Mouse (Mus musculus): ENCODE measurements around the gene Il9r. TPM values are rescaled to one million over a fixed set of nuclear protein-coding genes. Genes with fewer than 3 reads are reported as not detected.

Il9r gene
- polyA plus RNA-seq, 1 experiment from 2014 or later = not detected

- H3K4me2 ChIP-seq (replicated peaks; ENCODE audit: low read depth, low read length) = no peak overlapping the region
- H3K4me1 ChIP-seq (ENCODE audit: insufficient read depth, low read length) = no peaks in the 10 kb centered on the region
- H3K4me3 ChIP-seq (ENCODE audit: low read length) = no peak overlapping the region
- no peak overlapping the region for H3K9ac ChIP-seq (replicated peaks; ENCODE audit: low read length)
- no peak for ATAC-seq (ENCODE audit: low FRiP score, low TSS enrichment)
- no peaks in the 10 kb centered on the region for H3K27me3 ChIP-seq (ENCODE audit: insufficient read depth, low read length)
- H3K9me3 ChIP-seq (ENCODE audit: low read length) = 0 out of 2 replicates have a peak, but pooled peaks cover 2% of the 10 kb centered on the region
- no peak overlapping the region for H3K27ac ChIP-seq (ENCODE audit: low read length)
- WGBS = 70% methylated on average over 13 of the region's 13 CpGs
- no peaks in the 10 kb centered on the region for H3K36me3 ChIP-seq (ENCODE audit: insufficient read depth, low read length)
Observed at GRCm38 (mm10) chr11:32190603-32191110, 9.4 kb downstream of the Il9r start.

- WGBS = 84% methylated on average over 9 of the region's 9 CpGs
- no peaks in the 10 kb centered on the region for H3K27me3 ChIP-seq (ENCODE audit: insufficient read depth, low read length)
- no peak overlapping the region for H3K27ac ChIP-seq (ENCODE audit: low read length)
- no peak overlapping the region for H3K9ac ChIP-seq (replicated peaks; ENCODE audit: low read length)
- 0 out of 2 replicates have a peak, but pooled peaks cover 2% of the 10 kb centered on the region for H3K9me3 ChIP-seq (ENCODE audit: low read length)
- no peak overlapping the region for H3K4me3 ChIP-seq (ENCODE audit: low read length)
- H3K4me1 ChIP-seq (ENCODE audit: insufficient read depth, low read length) = no peaks in the 10 kb centered on the region
- no peak for ATAC-seq (ENCODE audit: low FRiP score, low TSS enrichment)
- H3K36me3 ChIP-seq (ENCODE audit: insufficient read depth, low read length) = no peaks in the 10 kb centered on the region
- H3K4me2 ChIP-seq (replicated peaks; ENCODE audit: low read depth, low read length) = no peak overlapping the region
Observed at GRCm38 (mm10) chr11:32190119-32190518, 10.0 kb downstream of the Il9r start.

GRCm38 (mm10) chr11:32189434-32189833 lies 10.6 kb downstream of the Il9r start:
- no peak for ATAC-seq (ENCODE audit: low FRiP score, low TSS enrichment)
- 72% methylated on average over 5 of the region's 5 CpGs for whole genome bisulfite sequencing
- Histone ChIP-seq H3K27me3 (ENCODE audit: insufficient read depth, low read length) (no peaks in the 10 kb centered on the region), H3K27ac (ENCODE audit: low read length) (no peak overlapping the region), H3K4me1 (ENCODE audit: insufficient read depth, low read length) (no peaks in the 10 kb centered on the region), H3K36me3 (ENCODE audit: insufficient read depth, low read length) (no peaks in the 10 kb centered on the region), H3K9ac (replicated peaks; ENCODE audit: low read length) (no peak overlapping the region), H3K9me3 (ENCODE audit: low read length) (0 out of 2 replicates have a peak, but pooled peaks cover 2% of the 10 kb centered on the region), H3K4me2 (replicated peaks; ENCODE audit: low read depth, low read length) (no peak overlapping the region), H3K4me3 (ENCODE audit: low read length) (no peak overlapping the region)

GRCm38 (mm10) chr11:32188881-32189280 lies 11.2 kb downstream of the Il9r start:
- Histone ChIP-seq H3K4me3 (ENCODE audit: low read length) (no peak overlapping the region), H3K27ac (ENCODE audit: low read length) (no peak overlapping the region), H3K36me3 (ENCODE audit: insufficient read depth, low read length) (no peaks in the 10 kb centered on the region), H3K4me2 (replicated peaks; ENCODE audit: low read depth, low read length) (no peak overlapping the region), H3K9ac (replicated peaks; ENCODE audit: low read length) (no peak overlapping the region), H3K4me1 (ENCODE audit: insufficient read depth, low read length) (no peaks in the 10 kb centered on the region), H3K9me3 (ENCODE audit: low read length) (0 out of 2 replicates have a peak, but pooled peaks cover 2% of the 10 kb centered on the region), H3K27me3 (ENCODE audit: insufficient read depth, low read length) (no peaks in the 10 kb centered on the region)
- WGBS = 82% methylated on average over 12 of the region's 12 CpGs
- no peak for ATAC-seq (ENCODE audit: low FRiP score, low TSS enrichment)

- H3K9ac ChIP-seq (replicated peaks; ENCODE audit: low read length) = no peak overlapping the region
- H3K9me3 ChIP-seq (ENCODE audit: low read length) = 0 out of 2 replicates have a peak, but pooled peaks cover 2% of the 10 kb centered on the region
- H3K4me2 ChIP-seq (replicated peaks; ENCODE audit: low read depth, low read length) = no peak overlapping the region
- no peak overlapping the region for H3K4me3 ChIP-seq (ENCODE audit: low read length)
- H3K27me3 ChIP-seq (ENCODE audit: insufficient read depth, low read length) = no peaks in the 10 kb centered on the region
- H3K36me3 ChIP-seq (ENCODE audit: insufficient read depth, low read length) = no peaks in the 10 kb centered on the region
- no peaks in the 10 kb centered on the region for H3K4me1 ChIP-seq (ENCODE audit: insufficient read depth, low read length)
- ATAC-seq (ENCODE audit: low FRiP score, low TSS enrichment) = no peak
- 87% methylated on average over 4 of the region's 4 CpGs for WGBS
- H3K27ac ChIP-seq (ENCODE audit: low read length) = no peak overlapping the region
Observed at GRCm38 (mm10) chr11:32187256-32187655, 12.8 kb downstream of the Il9r start.

- no peak overlapping the region for H3K4me3 ChIP-seq (ENCODE audit: low read length)
- no peak overlapping the region for H3K27ac ChIP-seq (ENCODE audit: low read length)
- no peak for ATAC-seq (ENCODE audit: low FRiP score, low TSS enrichment)
- H3K9me3 ChIP-seq (ENCODE audit: low read length) = 0 out of 2 replicates have a peak, but pooled peaks cover 2% of the 10 kb centered on the region
- no peaks in the 10 kb centered on the region for H3K36me3 ChIP-seq (ENCODE audit: insufficient read depth, low read length)
- WGBS = 89% methylated on average over 3 of the region's 3 CpGs
- H3K9ac ChIP-seq (replicated peaks; ENCODE audit: low read length) = no peak overlapping the region
- 0 out of 2 replicates have a peak, but pooled peaks cover 3% of the 10 kb centered on the region for H3K27me3 ChIP-seq (ENCODE audit: insufficient read depth, low read length)
- no peak overlapping the region for H3K4me2 ChIP-seq (replicated peaks; ENCODE audit: low read depth, low read length)
- H3K4me1 ChIP-seq (ENCODE audit: insufficient read depth, low read length) = no peaks in the 10 kb centered on the region
Observed at GRCm38 (mm10) chr11:32186031-32186430, 14.0 kb downstream of the Il9r start.

GRCm38 (mm10) chr11:32184469-32184868 lies 15.6 kb downstream of the Il9r start:
- no peak overlapping the region for H3K4me3 ChIP-seq (ENCODE audit: low read length)
- H3K4me2 ChIP-seq (replicated peaks; ENCODE audit: low read depth, low read length) = no peak overlapping the region
- no peaks in the 10 kb centered on the region for H3K36me3 ChIP-seq (ENCODE audit: insufficient read depth, low read length)
- WGBS = 87% methylated on average over 8 of the region's 8 CpGs
- no peaks in the 10 kb centered on the region for H3K4me1 ChIP-seq (ENCODE audit: insufficient read depth, low read length)
- 0 out of 2 replicates have a peak, but pooled peaks cover 3% of the 10 kb centered on the region for H3K27me3 ChIP-seq (ENCODE audit: insufficient read depth, low read length)
- H3K9ac ChIP-seq (replicated peaks; ENCODE audit: low read length) = no peak overlapping the region
- no peak for ATAC-seq (ENCODE audit: low FRiP score, low TSS enrichment)
- H3K27ac ChIP-seq (ENCODE audit: low read length) = no peak overlapping the region
- 0 out of 2 replicates have a peak, but pooled peaks cover 2% of the 10 kb centered on the region for H3K9me3 ChIP-seq (ENCODE audit: low read length)

- Histone ChIP-seq H3K4me2 (replicated peaks; ENCODE audit: low read depth, low read length) (no peak overlapping the region), H3K27ac (ENCODE audit: low read length) (no peak overlapping the region), H3K36me3 (ENCODE audit: insufficient read depth, low read length) (no peaks in the 10 kb centered on the region), H3K9ac (replicated peaks; ENCODE audit: low read length) (no peak overlapping the region), H3K27me3 (ENCODE audit: insufficient read depth, low read length) (0 out of 2 replicates have a peak, but pooled peaks cover 3% of the 10 kb centered on the region), H3K4me1 (ENCODE audit: insufficient read depth, low read length) (no peaks in the 10 kb centered on the region), H3K4me3 (ENCODE audit: low read length) (no peak overlapping the region), H3K9me3 (ENCODE audit: low read length) (0 out of 2 replicates have a peak, but pooled peaks cover 1% of the 10 kb centered on the region)
- ATAC-seq (ENCODE audit: low FRiP score, low TSS enrichment) = no peak
- WGBS = 48% methylated on average over 25 of the region's 25 CpGs
Observed at GRCm38 (mm10) chr11:32181973-32182868, 17.9 kb downstream of the Il9r start.

GRCm38 (mm10) chr11:32181246-32181645 lies 18.8 kb downstream of the Il9r start:
- no peak overlapping the region for H3K4me2 ChIP-seq (replicated peaks; ENCODE audit: low read depth, low read length)
- no peaks in the 10 kb centered on the region for H3K36me3 ChIP-seq (ENCODE audit: insufficient read depth, low read length)
- H3K9ac ChIP-seq (replicated peaks; ENCODE audit: low read length) = no peak overlapping the region
- no peak overlapping the region for H3K27ac ChIP-seq (ENCODE audit: low read length)
- H3K27me3 ChIP-seq (ENCODE audit: insufficient read depth, low read length) = 0 out of 2 replicates have a peak, but pooled peaks cover 3% of the 10 kb centered on the region
- WGBS = 80% methylated on average over 4 of the region's 4 CpGs
- H3K9me3 ChIP-seq (ENCODE audit: low read length) = no peaks in the 10 kb centered on the region
- no peak for ATAC-seq (ENCODE audit: low FRiP score, low TSS enrichment)
- no peaks in the 10 kb centered on the region for H3K4me1 ChIP-seq (ENCODE audit: insufficient read depth, low read length)
- no peak overlapping the region for H3K4me3 ChIP-seq (ENCODE audit: low read length)

- Histone ChIP-seq H3K36me3 (ENCODE audit: insufficient read depth, low read length) (no peaks in the 10 kb centered on the region), H3K27me3 (ENCODE audit: insufficient read depth, low read length) (0 out of 2 replicates have a peak, but pooled peaks cover 3% of the 10 kb centered on the region), H3K9me3 (ENCODE audit: low read length) (no peaks in the 10 kb centered on the region), H3K4me3 (ENCODE audit: low read length) (no peak overlapping the region), H3K27ac (ENCODE audit: low read length) (no peak overlapping the region), H3K4me2 (replicated peaks; ENCODE audit: low read depth, low read length) (no peak overlapping the region), H3K9ac (replicated peaks; ENCODE audit: low read length) (no peak overlapping the region), H3K4me1 (ENCODE audit: insufficient read depth, low read length) (no peaks in the 10 kb centered on the region)
- no peak for ATAC-seq (ENCODE audit: low FRiP score, low TSS enrichment)
- WGBS = 88% methylated on average over 1 of the region's 1 CpGs
Observed at GRCm38 (mm10) chr11:32178506-32178905, 21.6 kb downstream of the Il9r start.
